Mouse (Mus musculus) stomach, embryonic 14.5 days (tissue): ENCODE results near the gene Ssbp2. TPM values are rescaled to one million over a fixed set of nuclear protein-coding genes. Genes with fewer than 3 reads are reported as not detected.

Source experiments
- ATAC-seq: fragments of 200-750 bp; cut with Nextera tagmentation; 2 replicates; pipeline ENCODE4 v1.8.0; 2017; ENCODE audit warnings: low read depth, moderate TSS enrichment; ENCODE audit not compliant: insufficient number of reproducible peaks, insufficient read depth, low FRiP score
- H3K27ac ChIP-seq: fragments of 300-500 bp; sonication (generic); 2 replicates; pipeline ENCODE4 v1.5.1; 2014; ENCODE audit warnings: mild to moderate bottlenecking, low read length, moderate library complexity, mixed read lengths
- H3K27me3 ChIP-seq: fragments of 300-500 bp; sonication (generic); 2 replicates; pipeline ENCODE4 v1.6.1; 2014; ENCODE audit warnings: low read length, control low read depth, mixed read lengths; ENCODE audit not compliant: control insufficient read depth, insufficient read depth
- H3K36me3 ChIP-seq: fragments of 300-500 bp; sonication (generic); 2 replicates; pipeline ENCODE4 v1.6.1; 2014; ENCODE audit warnings: mild to moderate bottlenecking, control low read depth, low read length, moderate library complexity, mixed read lengths; ENCODE audit not compliant: control insufficient read depth, insufficient read depth
- H3K4me1 ChIP-seq: fragments of 300-500 bp; sonication (generic); 2 replicates; pipeline ENCODE4 v1.6.1; 2014; ENCODE audit warnings: low read length, control low read depth, mixed read lengths; ENCODE audit not compliant: control insufficient read depth, insufficient read depth
- H3K4me2 ChIP-seq: fragments of 300-500 bp; sonication (generic); replicated peaks from 2 replicates; pipeline ENCODE4 v1.6.1; 2014; ENCODE audit warnings: low read depth, low read length, control low read depth
- H3K4me3 ChIP-seq: fragments of 300-500 bp; sonication (generic); 2 replicates; pipeline ENCODE4 v1.5.1; 2014; ENCODE audit warnings: low read depth, low read length, control low read depth
- H3K9ac ChIP-seq: fragments of 300-500 bp; sonication (generic); replicated peaks from 2 replicates; pipeline ENCODE4 v1.6.1; 2014; ENCODE audit warnings: low read depth, mild to moderate bottlenecking, control low read depth, low read length, moderate library complexity, mixed read lengths
- H3K9me3 ChIP-seq: fragments of 300-500 bp; sonication (generic); 2 replicates; pipeline ENCODE4 v1.6.1; 2016; ENCODE audit warnings: low read depth, low read length, control low read depth; ENCODE audit not compliant: control insufficient read depth
- WGBS: fragments of 180-500 bp; shearing (Covaris S2); extraction: QIAGEN DNeasy Blood & Tissue Kit; methylation state at CpG from one replicate; pipeline ENCODE4 v1.1.7; 2014; 5-methylcytosine and 5-hydroxymethylcytosine counted together
- polyA plus RNA-seq: library from polyadenylated mRNA; unstranded; fragments of >200 nt; fragmentation: Nextera tagmentation; extraction: Ambion mirVana; gene quantifications from 2 replicates; pipeline ENCODE4 v1.2.1, GENCODE M21; 2014

Ssbp2 gene
- polyA plus RNA-seq, 1 experiment from 2014 or later = 171 TPM

GRCm38 (mm10) chr13:91673241-91673640, 213.2 kb downstream of the Ssbp2 start:
- ATAC-seq = no peak
- H3K4me2 ChIP-seq = no peak overlapping the region
- peaks cover 6% of the 10 kb centered on the region for H3K36me3 ChIP-seq
- no peaks in the 10 kb centered on the region for H3K27me3 ChIP-seq
- no peak overlapping the region for H3K9ac ChIP-seq
- H3K9me3 ChIP-seq = no peaks in the 10 kb centered on the region
- no peak overlapping the region for H3K4me3 ChIP-seq
- 72% methylated on average over 3 of the region's 3 CpGs for WGBS
- H3K4me1 ChIP-seq = no peaks in the 10 kb centered on the region
- no peak overlapping the region for H3K27ac ChIP-seq

GRCm38 (mm10) chr13:91680764-91681437, 220.8 kb downstream of the Ssbp2 start:
- Histone ChIP-seq H3K4me1 (no peaks in the 10 kb centered on the region), H3K4me3 (no peak overlapping the region), H3K4me2 (no peak overlapping the region), H3K9ac (no peak overlapping the region), H3K27me3 (no peaks in the 10 kb centered on the region), H3K36me3 (peaks cover 2% of the 10 kb centered on the region), H3K27ac (no peak overlapping the region), H3K9me3 (no peaks in the 10 kb centered on the region)
- ATAC-seq = no peak
- 85% methylated on average over 8 of the region's 8 CpGs for WGBS

GRCm38 (mm10) chr13:91681474-91681873, 221.4 kb downstream of the Ssbp2 start:
- H3K27ac ChIP-seq = no peak overlapping the region
- H3K9me3 ChIP-seq = no peaks in the 10 kb centered on the region
- no peak overlapping the region for H3K9ac ChIP-seq
- no peaks in the 10 kb centered on the region for H3K27me3 ChIP-seq
- ATAC-seq = no peak
- H3K4me3 ChIP-seq = no peak overlapping the region
- H3K36me3 ChIP-seq = peaks cover 2% of the 10 kb centered on the region
- no peak overlapping the region for H3K4me2 ChIP-seq
- no peaks in the 10 kb centered on the region for H3K4me1 ChIP-seq
- WGBS = 88% methylated on average over 3 of the region's 3 CpGs

GRCm38 (mm10) chr13:91690118-91690517, 230.0 kb downstream of the Ssbp2 start:
- H3K27ac ChIP-seq = no peak overlapping the region
- no peaks in the 10 kb centered on the region for H3K9me3 ChIP-seq
- H3K9ac ChIP-seq = no peak overlapping the region
- H3K4me1 ChIP-seq = no peaks in the 10 kb centered on the region
- H3K36me3 ChIP-seq = peaks cover 16% of the 10 kb centered on the region
- ATAC-seq = no peak
- WGBS = 81% methylated on average over 5 of the region's 5 CpGs
- no peaks in the 10 kb centered on the region for H3K27me3 ChIP-seq
- no peak overlapping the region for H3K4me2 ChIP-seq
- H3K4me3 ChIP-seq = no peak overlapping the region

- no peak for ATAC-seq
- Histone ChIP-seq H3K9me3 (no peaks in the 10 kb centered on the region), H3K4me3 (no peak overlapping the region), H3K36me3 (peaks cover 16% of the 10 kb centered on the region), H3K27me3 (no peaks in the 10 kb centered on the region), H3K27ac (no peak overlapping the region), H3K4me1 (no peaks in the 10 kb centered on the region), H3K4me2 (no peak overlapping the region), H3K9ac (no peak overlapping the region)
- WGBS = 47% methylated on average over 7 of the region's 7 CpGs
Measured at GRCm38 (mm10) chr13:91693615-91694014, 233.5 kb downstream of the Ssbp2 start.

GRCm38 (mm10) chr13:91695406-91695805, 235.3 kb downstream of the Ssbp2 start:
- Histone ChIP-seq H3K36me3 (peaks cover 9% of the 10 kb centered on the region), H3K4me2 (no peak overlapping the region), H3K4me1 (no peaks in the 10 kb centered on the region), H3K27ac (no peak overlapping the region), H3K4me3 (no peak overlapping the region), H3K27me3 (no peaks in the 10 kb centered on the region), H3K9me3 (no peaks in the 10 kb centered on the region), H3K9ac (no peak overlapping the region)
- no peak for ATAC-seq
- 87% methylated on average over 2 of the region's 2 CpGs for WGBS

GRCm38 (mm10) chr13:91696109-91696645, 236.1 kb downstream of the Ssbp2 start:
- Histone ChIP-seq H3K4me3 (no peak overlapping the region), H3K9ac (no peak overlapping the region), H3K27me3 (no peaks in the 10 kb centered on the region), H3K27ac (no peak overlapping the region), H3K4me2 (no peak overlapping the region), H3K9me3 (no peaks in the 10 kb centered on the region), H3K36me3 (peaks cover 11% of the 10 kb centered on the region), H3K4me1 (no peaks in the 10 kb centered on the region)
- ATAC-seq = no peak
- WGBS = 68% methylated on average over 2 of the region's 2 CpGs

GRCm38 (mm10) chr13:91697011-91697410, 236.9 kb downstream of the Ssbp2 start:
- Histone ChIP-seq H3K4me1 (no peaks in the 10 kb centered on the region), H3K4me2 (no peak overlapping the region), H3K36me3 (peaks cover 11% of the 10 kb centered on the region), H3K4me3 (no peak overlapping the region), H3K9ac (no peak overlapping the region), H3K9me3 (no peaks in the 10 kb centered on the region), H3K27me3 (no peaks in the 10 kb centered on the region), H3K27ac (no peak overlapping the region)
- 40% methylated on average over 3 of the region's 3 CpGs for WGBS
- no peak for ATAC-seq

- WGBS = 63% methylated on average over 6 of the region's 6 CpGs
Measured at GRCm38 (mm10) chr13:91702337-91702736, 242.3 kb downstream of the Ssbp2 start.

More at GRCm38 (mm10) chr13:91702337-91702736, 242.3 kb downstream of the Ssbp2 start:
- H3K4me1 ChIP-seq = no peaks in the 10 kb centered on the region
- H3K36me3 ChIP-seq = peaks cover 5% of the 10 kb centered on the region; the same call in 1 of the 2 replicates
- H3K9me3 ChIP-seq = no peaks in the 10 kb centered on the region
- H3K27me3 ChIP-seq = no peaks in the 10 kb centered on the region
- no peak overlapping the region for H3K9ac ChIP-seq
- no peak overlapping the region for H3K27ac ChIP-seq
- H3K4me3 ChIP-seq = no peak overlapping the region
- no peak overlapping the region for H3K4me2 ChIP-seq
- no peak for ATAC-seq
